Mouse (Mus musculus) lung, adult 2 months (tissue): ENCODE measurements around the gene Slc16a11.

Experiments used
- CTCF ChIP-seq: fragments of 200-500 bp; IDR thresholded peaks from 2 replicates; pipeline ENCODE4 v1.5.1; 2011; ENCODE audit warnings: mild to moderate bottlenecking, low read length, control low read depth; ENCODE audit not compliant: insufficient read depth
- POLR2A ChIP-seq: fragments of 200-500 bp; IDR thresholded peaks from 2 replicates; pipeline ENCODE4 v1.6.1; 2011; ENCODE audit warnings: low read depth, mild to moderate bottlenecking, control low read depth, low read length, borderline replicate concordance; ENCODE audit errors: extremely low read depth

DNA sequence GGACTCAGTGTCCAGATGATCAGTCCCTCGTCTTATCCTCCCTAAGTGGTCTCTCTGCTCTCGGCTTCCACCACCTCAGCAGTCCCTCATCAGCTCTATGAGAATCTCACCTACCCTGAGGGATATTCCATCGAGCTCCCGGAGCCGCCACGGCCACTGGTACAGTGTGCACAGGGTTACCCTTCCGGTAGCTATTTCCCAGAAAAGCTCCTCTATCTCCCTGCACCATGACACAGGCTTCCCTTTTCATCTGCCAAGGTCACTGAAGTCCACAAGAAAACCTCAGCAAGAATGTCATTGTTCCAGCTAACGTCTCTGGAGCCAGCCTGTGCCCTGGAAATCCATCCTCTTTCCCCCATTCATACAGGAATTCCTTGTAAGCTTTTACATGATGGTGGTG lies 39.3 kb downstream of the Slc16a11 start:
- TF ChIP-seq CTCF, result no peak
- TF ChIP-seq POLR2A, result no peak
